ENCODE assay signal across 20 mouse cellular contexts in the genomic region with DNA sequence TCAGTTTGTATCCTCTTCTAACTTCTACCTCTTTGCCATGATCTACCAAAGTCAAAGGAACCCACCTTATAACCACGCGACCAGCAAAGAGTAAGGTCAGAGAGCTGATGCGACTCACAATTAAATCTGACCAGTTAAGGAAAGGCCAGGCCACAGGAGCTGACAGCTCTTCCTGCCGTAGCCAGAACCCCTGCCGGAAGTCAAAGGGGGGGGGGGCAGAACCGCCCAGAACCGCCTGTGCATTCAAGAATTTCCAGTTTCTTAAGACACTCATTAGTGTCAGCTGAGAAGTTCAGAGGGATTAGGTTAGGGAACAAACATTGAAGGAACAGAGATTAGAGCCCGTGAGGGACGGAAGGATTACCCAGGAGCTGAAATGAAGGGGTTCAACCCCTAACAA. TPM values are rescaled to one million over a fixed set of nuclear protein-coding genes. Genes with fewer than 3 reads are reported as not detected.
A peak's percentile ranks its signal among the peaks of the same experiment; 100 is the strongest.
DNase-seq lines count a peak whose midpoint lies in the region; ATAC-seq and TF ChIP-seq lines count a peak whose summit lies in the region.
"Had no signal": no experiment of that assay in that cellular context is flagged by ENCODE, and none has a peak within 500 bp of the region (broad histone marks: within the 10 kb centered on the region; RNA-seq: fewer than 3 reads in every experiment).

No protein-coding gene starts in this region.

- no peak overlapping the region for H3K4me3 ChIP-seq in kidney, embryonic 14.5 days (ENCODE audit: low read length)
- H3K4me3 ChIP-seq in E14TG2a.4 (replicated peaks; ENCODE audit: low read length), result peak overlapping the region; percentile 26; the same call in 1 of the 2 replicates
- no peak overlapping the region for H3K4me3 ChIP-seq in intestine, postnatal 0 days (ENCODE audit: low read depth, low read length)
- H3K4me3 ChIP-seq: embryonic facial prominence, embryonic 12.5 days; forebrain, embryonic 10.5 days; limb, embryonic 12.5 days; liver, embryonic 15.5 days; megakaryocyte, embryonic 14.5 days; neural tube, embryonic 13.5 days had no signal

- TF ChIP-seq CTCF in E14TG2a.4 (conservative IDR thresholded peaks at IDR 0.05; ENCODE audit: low read length), result no peak
- no peak for TF ChIP-seq CTCF in intestine, postnatal 0 days (IDR thresholded peaks at IDR 0.05; ENCODE audit: low read depth)

- no peaks in the 10 kb centered on the region for H3K36me3 ChIP-seq in kidney, embryonic 14.5 days (ENCODE audit: control insufficient read depth, insufficient read depth, low read length)
- no peaks in the 10 kb centered on the region for H3K36me3 ChIP-seq in E14TG2a.4 (ENCODE audit: insufficient read depth, low read length)
- H3K36me3 ChIP-seq in intestine, postnatal 0 days (ENCODE audit: control insufficient read depth, insufficient read depth), result no peaks in the 10 kb centered on the region
- H3K36me3 ChIP-seq: embryonic facial prominence, embryonic 12.5 days; forebrain, embryonic 10.5 days; limb, embryonic 12.5 days; liver, embryonic 15.5 days; neural tube, embryonic 13.5 days had no signal

- no peak overlapping the region for H3K4me2 ChIP-seq in kidney, embryonic 14.5 days (replicated peaks; ENCODE audit: low read depth, low read length)
- no peak overlapping the region for H3K4me2 ChIP-seq in intestine, postnatal 0 days (replicated peaks; ENCODE audit: low read depth)
- H3K4me2 ChIP-seq: embryonic facial prominence, embryonic 12.5 days; heart, embryonic 11.5 days; limb, embryonic 12.5 days; liver, embryonic 15.5 days; neural tube, embryonic 13.5 days had no signal

- WGBS in kidney, embryonic 14.5 days, result 56% methylated on average over 9 of the region's 9 CpGs
- WGBS in intestine, postnatal 0 days, result 45% methylated on average over 9 of the region's 9 CpGs

- H3K4me1 ChIP-seq in kidney, embryonic 14.5 days (ENCODE audit: control insufficient read depth, insufficient read depth, low read length), result no peaks in the 10 kb centered on the region
- peaks cover 60% of the 10 kb centered on the region for H3K4me1 ChIP-seq in E14TG2a.4 (replicated peaks; ENCODE audit: low read depth, low read length)
- no peaks in the 10 kb centered on the region for H3K4me1 ChIP-seq in intestine, postnatal 0 days (replicated peaks; ENCODE audit: control insufficient read depth, insufficient read depth, low read length)
- H3K4me1 ChIP-seq: embryonic facial prominence, embryonic 12.5 days had no signal

- DNase-seq in kidney, postnatal 10 days, result peak; percentile 55
- peak; percentile 25 for DNase-seq in 3134 (ENCODE audit: extremely low read depth, insufficient read length, low spot score)
- no peak for DNase-seq in retina, postnatal 1 day
- DNase-seq: cerebellum, adult 11 months; cerebellum, postnatal 36 days; gastrocnemius, postnatal 36 days; layer of hippocampus, postnatal 36 days; thymus, postnatal 14 days had no signal

- ATAC-seq in kidney, embryonic 14.5 days (ENCODE audit: low FRiP score, low TSS enrichment), result no peak
- peak; percentile 53 for ATAC-seq in inflammation-experienced regulatory T-cells, adult 6 months
- ATAC-seq in intestine, postnatal 0 days, result no peak
- ATAC-seq: hindbrain, postnatal 0 days had no signal

- no peak overlapping the region for H3K9ac ChIP-seq in kidney, embryonic 14.5 days (ENCODE audit: low read depth, low read length)
- H3K9ac ChIP-seq in intestine, postnatal 0 days (ENCODE audit: low read depth, low read length), result no peak overlapping the region
- H3K9ac ChIP-seq: embryonic facial prominence, embryonic 12.5 days; limb, embryonic 12.5 days; liver, embryonic 15.5 days; neural tube, embryonic 13.5 days had no signal

- no peak overlapping the region for H3K27ac ChIP-seq in kidney, embryonic 14.5 days (ENCODE audit: low read depth, low read length)
- H3K27ac ChIP-seq in intestine, postnatal 0 days (ENCODE audit: low read depth, low read length), result no peak overlapping the region
- H3K27ac ChIP-seq: embryonic facial prominence, embryonic 12.5 days; forebrain, embryonic 10.5 days; hindbrain, postnatal 0 days; limb, embryonic 12.5 days; liver, embryonic 15.5 days; neural tube, embryonic 13.5 days had no signal

- H3K27me3 ChIP-seq in kidney, embryonic 14.5 days (ENCODE audit: control insufficient read depth, insufficient read depth, low read length), result no peaks in the 10 kb centered on the region
- H3K27me3 ChIP-seq in E14TG2a.4 (ENCODE audit: insufficient read depth, low read length), result peaks cover 16% of the 10 kb centered on the region
- no peaks in the 10 kb centered on the region for H3K27me3 ChIP-seq in intestine, postnatal 0 days (replicated peaks; ENCODE audit: control insufficient read depth, insufficient read depth, low read length)
- H3K27me3 ChIP-seq: embryonic facial prominence, embryonic 12.5 days; limb, embryonic 12.5 days; neural tube, embryonic 13.5 days had no signal

- no peaks in the 10 kb centered on the region for H3K9me3 ChIP-seq in kidney, embryonic 14.5 days (ENCODE audit: control insufficient read depth, low read length)
- H3K9me3 ChIP-seq in E14TG2a.4 (ENCODE audit: low read length), result no peaks in the 10 kb centered on the region
- no peaks in the 10 kb centered on the region for H3K9me3 ChIP-seq in intestine, postnatal 0 days (ENCODE audit: control insufficient read depth)
- H3K9me3 ChIP-seq: embryonic facial prominence, embryonic 12.5 days; forebrain, embryonic 10.5 days; limb, embryonic 12.5 days; liver, embryonic 15.5 days; megakaryocyte, embryonic 14.5 days; neural tube, embryonic 13.5 days had no signal

RNA-seq across cellular contexts. Expression of a gene that starts 51.0 kb away (rescaled TPM):
- polyA plus RNA-seq in kidney, embryonic 14.5 days (2014; fragmentation: Nextera tagmentation; extraction: Ambion mirVana), result 2.0 and 2.2 TPM in 2 replicates
- polyA plus RNA-seq in inflammation-experienced regulatory T-cells, adult 6 months (2017; shearing (Covaris generic)), result under 1 TPM; 0.54 to 0.87 (median 0.55) TPM
- polyA plus RNA-seq in intestine, postnatal 0 days (2015; fragmentation: Nextera tagmentation; extraction: Ambion mirVana), result 0.99 and 1.1 TPM in 2 replicates
